Mouse (Mus musculus) urinary bladder, postnatal 25 days (tissue): ENCODE measurements around the gene Cep57l1.

Experiments used
- DNase-seq: peaks from one replicate; pipeline ENCODE4 v3.0.0; 2022; ENCODE audit warnings: low spot score

Gene Cep57l1

GRCm38 (mm10) chr10:41675842-41676571, 133.7 kb downstream of the Cep57l1 start:
- DNase-seq, result no peak

DNA sequence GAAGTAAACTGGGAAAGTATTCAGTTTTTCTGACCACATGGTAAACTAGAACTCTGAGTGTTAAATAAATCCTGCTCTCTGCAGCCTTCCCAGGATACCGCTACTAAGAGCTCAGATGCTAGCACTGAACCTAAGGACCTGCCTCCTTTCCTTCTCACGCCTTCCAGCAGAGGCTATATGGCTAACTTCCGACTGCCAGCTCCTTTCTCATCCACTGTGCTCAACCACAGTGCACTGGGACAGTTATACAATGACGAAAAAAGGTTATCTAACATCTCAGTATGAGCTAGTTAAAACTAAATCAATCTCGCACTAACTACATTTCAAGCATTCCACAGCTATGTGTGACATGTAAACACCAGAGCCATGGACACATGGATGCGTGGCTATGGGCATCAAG, 134.4 kb downstream of the Cep57l1 start:
- DNase-seq, result no peak

- DNase-seq, result no peak
Measured at GRCm38 (mm10) chr10:41674362-41674761, 135.3 kb downstream of the Cep57l1 start.

DNA sequence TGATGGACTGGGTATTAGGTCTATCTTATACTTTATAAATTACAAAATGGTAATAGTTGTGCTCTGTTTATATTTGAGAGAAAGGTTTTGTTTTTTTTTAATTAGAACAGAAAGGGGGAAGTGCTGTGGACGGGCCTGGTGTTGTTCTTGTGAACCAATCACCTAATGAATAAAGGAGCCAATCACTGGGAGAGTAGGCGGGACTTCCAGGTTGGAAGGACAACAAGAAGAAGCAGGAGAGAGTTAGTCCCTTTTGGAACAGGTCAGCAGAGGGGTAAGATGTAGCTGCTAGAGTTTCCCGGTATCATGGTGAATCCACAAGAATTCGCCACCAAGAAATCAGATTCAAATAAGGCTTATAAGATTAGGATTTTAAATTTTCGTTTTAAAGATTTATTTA, 139.5 kb downstream of the Cep57l1 start:
- DNase-seq, result no peak
